Mouse (Mus musculus): ENCODE measurements around the gene Fbxl14.

Gene Fbxl14

GRCm38 (mm10) chr6:119500086-119500485 lies 20.6 kb downstream of the Fbxl14 start:
- DNase-seq, result no peak

GRCm38 (mm10) chr6:119502031-119502430 lies 22.6 kb downstream of the Fbxl14 start:
- DNase-seq, result peak; percentile 18

GRCm38 (mm10) chr6:119504756-119505155 lies 25.3 kb downstream of the Fbxl14 start:
- no peak for DNase-seq

GRCm38 (mm10) chr6:119505525-119506225 lies 26.2 kb downstream of the Fbxl14 start:
- peak; percentile 24 for DNase-seq

- no peak for DNase-seq
Measured at GRCm38 (mm10) chr6:119508221-119508620, 28.8 kb downstream of the Fbxl14 start.

- no peak for DNase-seq
Measured at GRCm38 (mm10) chr6:119508634-119509375, 29.3 kb downstream of the Fbxl14 start.

- DNase-seq, result no peak
Measured at GRCm38 (mm10) chr6:119509437-119510037, 30.1 kb downstream of the Fbxl14 start.

- DNase-seq, result peak; percentile 53
Measured at GRCm38 (mm10) chr6:119512701-119513100, 33.2 kb downstream of the Fbxl14 start.

- peak; percentile 18 for DNase-seq
Measured at GRCm38 (mm10) chr6:119513452-119513851, 34.0 kb downstream of the Fbxl14 start.

- peak; percentile 50 for DNase-seq
Measured at GRCm38 (mm10) chr6:119514085-119514484, 34.6 kb downstream of the Fbxl14 start.

- DNase-seq, result no peak
Measured at GRCm38 (mm10) chr6:119520731-119521130, 41.3 kb downstream of the Fbxl14 start.

- DNase-seq, result no peak
Measured at GRCm38 (mm10) chr6:119521482-119521900, 42.0 kb downstream of the Fbxl14 start.

GRCm38 (mm10) chr6:119521931-119522391 lies 42.5 kb downstream of the Fbxl14 start:
- no peak for DNase-seq

GRCm38 (mm10) chr6:119526498-119526897 lies 47.0 kb downstream of the Fbxl14 start:
- no peak for DNase-seq

GRCm38 (mm10) chr6:119529659-119530058 lies 50.2 kb downstream of the Fbxl14 start:
- no peak for DNase-seq

All from retina, postnatal 1 day (tissue).